Mouse (Mus musculus) heart, adult 2 months (tissue): Measurements from ENCODE around the gene Zzef1.

Experiments used
- CTCF ChIP-seq: fragments of 200-600 bp; IDR thresholded peaks from 2 replicates; pipeline ENCODE4 v1.8.1; 2022; ENCODE audit warnings: antibody characterized with exemption, mild to moderate bottlenecking, moderate library complexity
- EP300 ChIP-seq: fragments of 200-500 bp; IDR thresholded peaks from 2 replicates; pipeline ENCODE4 v1.6.1; 2011; ENCODE audit warnings: low read depth, low read length, control low read depth; ENCODE audit not compliant: insufficient read depth

DNA sequence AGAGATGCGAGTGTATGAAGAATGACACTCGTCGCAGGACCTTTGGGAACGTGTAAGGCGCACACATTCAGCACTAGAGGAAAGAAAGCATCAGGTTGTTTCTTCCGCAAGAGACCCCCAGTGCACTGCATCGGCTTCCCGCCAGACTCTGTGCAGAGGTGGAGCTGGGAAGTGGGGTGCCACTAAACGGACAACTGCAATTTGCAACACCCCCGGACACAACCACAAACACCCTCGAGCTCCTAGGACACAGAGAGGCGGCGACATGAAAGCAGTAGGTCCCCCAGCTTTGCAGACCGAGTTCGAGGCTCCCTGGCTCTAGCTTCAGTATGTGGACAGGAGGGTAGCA is 164.7 kb downstream of the Zzef1 start:
- no peak for TF ChIP-seq CTCF
- TF ChIP-seq EP300: no peak
